Mouse (Mus musculus): Measurements from ENCODE around the gene 4931440F15Rik. TPM values are rescaled to one million over a fixed set of nuclear protein-coding genes. Genes with fewer than 3 reads are reported as not detected.
"Not testable (repeated sequence)": the region's sequence is repeated elsewhere in the genome, so short reads cannot be mapped to it uniquely, and the experiment has no call there.

The 4931440F15Rik gene
- total RNA-seq (2021) = 1 to 10 TPM; 2.0 to 2.1 TPM
- long read RNA-seq, experiment 1, partial matches to known transcripts = 0 of 2 reads
- long read RNA-seq, experiment 1, other reads (novel, unspliced or antisense) = 0 of 2 reads
- long read RNA-seq, experiment 2 = 0 reads

- DNase-seq (ENCODE audit: low spot score in 2 of 2) = peak in 1 of 2 experiments; percentile 34
Measured at GRCm38 (mm10) chr11:29825271-29825718, at the start of gene 4931440F15Rik. Gene 4931440F15Rik (minus strand): TSS chr11:29825668.

DNA sequence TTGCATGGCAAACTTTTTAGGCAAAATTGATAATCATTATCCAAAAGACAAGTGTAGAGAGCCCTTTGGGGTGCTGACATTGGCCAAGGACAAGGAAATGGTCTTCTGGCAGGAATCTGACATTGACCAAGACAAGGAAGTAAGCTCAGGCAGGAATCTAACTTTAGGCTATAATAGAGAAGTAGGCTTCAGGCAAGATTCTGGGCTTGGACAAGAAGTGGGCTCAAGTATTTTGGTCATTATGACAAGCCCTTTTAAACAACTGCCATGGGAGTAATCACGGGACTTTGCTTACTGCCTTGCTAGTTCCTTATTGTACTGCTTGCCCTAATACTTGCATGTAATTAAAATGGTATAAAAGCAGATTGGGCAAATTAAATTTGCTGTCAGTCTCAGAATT lies 49.3 kb upstream of the 4931440F15Rik start:
- not testable (repeated sequence) for DNase-seq (ENCODE audit: low spot score in 2 of 2)

DNA sequence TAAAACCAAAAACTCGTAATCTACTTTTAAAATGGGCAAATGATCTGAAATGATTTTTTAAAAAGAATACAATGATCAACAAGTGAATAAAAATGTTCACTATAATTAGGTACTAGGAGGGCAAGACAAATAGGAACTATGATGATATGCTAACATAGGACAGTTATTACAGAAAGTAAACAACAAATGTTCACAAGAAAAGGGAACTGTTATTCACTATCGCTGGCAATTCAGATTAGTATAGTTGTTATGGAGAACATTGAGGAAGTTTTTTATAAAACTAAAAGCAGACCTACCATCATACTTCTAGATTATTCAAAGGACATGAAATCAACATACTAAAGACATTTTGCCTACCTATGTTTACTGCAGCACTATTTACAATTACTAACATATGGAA lies 44.7 kb upstream of the 4931440F15Rik start:
- no peak for DNase-seq (ENCODE audit: low spot score in 2 of 2)

- DNase-seq (ENCODE audit: low spot score in 2 of 2) = no peak
Measured at GRCm38 (mm10) chr11:29864269-29864668, 38.8 kb upstream of the 4931440F15Rik start.

- DNase-seq (ENCODE audit: low spot score in 2 of 2) = peak; percentile 40 to 61
Measured at GRCm38 (mm10) chr11:29861750-29862397, 36.4 kb upstream of the 4931440F15Rik start.

DNA sequence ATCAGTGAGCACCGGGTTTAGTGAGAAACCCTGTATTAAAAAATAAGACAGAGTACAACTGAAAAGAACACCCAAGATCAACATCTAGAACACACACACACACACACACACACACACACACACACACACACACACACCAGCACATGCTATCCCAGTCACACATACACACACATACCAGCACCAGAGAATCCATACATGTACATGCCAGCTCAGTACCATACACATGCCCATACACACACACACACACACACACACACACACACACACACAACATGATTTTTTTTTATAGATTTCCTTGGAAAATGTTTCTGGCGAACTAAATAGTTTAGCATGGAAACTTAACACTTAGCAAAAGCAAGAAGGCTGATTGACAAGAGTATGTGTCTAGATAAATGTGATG lies 35.6 kb upstream of the 4931440F15Rik start:
- no peak for DNase-seq (ENCODE audit: low spot score in 2 of 2)

DNA sequence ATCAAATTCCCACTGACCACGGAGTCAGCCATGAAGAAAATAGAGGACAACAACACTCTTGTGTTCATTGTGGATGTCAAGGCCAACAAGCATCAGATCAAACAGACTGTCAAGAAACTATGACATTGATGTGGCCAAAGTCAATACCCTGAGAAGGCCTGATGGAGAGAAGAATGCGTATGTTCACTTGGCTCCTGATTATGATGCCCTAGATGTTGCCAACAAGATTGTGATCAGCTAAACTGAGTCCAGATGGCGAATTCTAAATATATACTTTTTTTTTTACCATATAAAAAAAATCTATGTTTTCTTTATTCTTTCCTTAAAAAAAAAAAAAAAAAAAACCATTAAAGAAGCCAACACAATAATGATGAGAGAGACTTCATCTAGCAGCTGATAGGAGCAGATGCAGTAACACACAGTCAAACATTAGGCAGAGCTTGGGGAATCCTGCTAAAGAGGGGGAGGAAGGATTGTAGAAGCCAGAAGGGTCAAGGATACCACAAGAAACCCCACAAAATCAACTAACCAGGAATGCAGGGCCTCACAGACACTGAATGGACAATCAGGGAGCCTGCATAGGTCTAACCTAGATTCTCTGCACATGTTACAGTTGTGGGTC lies 15.2 kb upstream of the 4931440F15Rik start:
- DNase-seq (ENCODE audit: low spot score in 2 of 2) = no peak

GRCm38 (mm10) chr11:29839781-29840180 lies 14.3 kb upstream of the 4931440F15Rik start:
- no peak for DNase-seq (ENCODE audit: low spot score in 2 of 2)

DNA sequence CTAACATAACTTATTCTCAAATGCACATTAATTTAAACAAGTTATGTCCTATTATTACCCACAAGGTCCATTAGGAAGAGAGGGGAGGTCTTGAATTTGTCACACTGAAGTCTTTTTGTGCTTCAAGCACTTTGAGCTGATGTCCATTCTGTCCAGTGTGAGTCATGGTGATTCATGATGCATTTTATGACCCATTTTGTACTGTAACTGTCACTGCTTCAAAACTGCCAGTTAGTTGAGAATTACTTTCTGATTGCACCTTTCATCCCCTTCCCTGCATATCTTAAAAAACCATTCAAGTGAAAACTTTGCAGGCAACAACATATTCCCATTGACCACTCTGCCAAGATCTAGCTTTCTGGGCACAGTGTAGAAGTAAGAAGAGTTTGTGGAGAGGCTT lies 11.6 kb upstream of the 4931440F15Rik start:
- no peak for DNase-seq (ENCODE audit: low spot score in 2 of 2)

- DNase-seq (ENCODE audit: low spot score in 2 of 2) = no peak
Measured at GRCm38 (mm10) chr11:29827729-29828128, 2.3 kb upstream of the 4931440F15Rik start.

- DNase-seq (ENCODE audit: low spot score in 2 of 2) = no peak
Measured at GRCm38 (mm10) chr11:29826001-29826400, 533 bp upstream of the 4931440F15Rik start.

GRCm38 (mm10) chr11:29824474-29825270 lies 796 bp downstream of the 4931440F15Rik start:
- DNase-seq (ENCODE audit: low spot score in 2 of 2) = not testable (repeated sequence)

- no peak for DNase-seq (ENCODE audit: low spot score in 2 of 2)
Measured at GRCm38 (mm10) chr11:29823141-29823540, 2.3 kb downstream of the 4931440F15Rik start.

GRCm38 (mm10) chr11:29815670-29816069 lies 9.8 kb downstream of the 4931440F15Rik start:
- DNase-seq (ENCODE audit: low spot score in 2 of 2) = no peak

DNA sequence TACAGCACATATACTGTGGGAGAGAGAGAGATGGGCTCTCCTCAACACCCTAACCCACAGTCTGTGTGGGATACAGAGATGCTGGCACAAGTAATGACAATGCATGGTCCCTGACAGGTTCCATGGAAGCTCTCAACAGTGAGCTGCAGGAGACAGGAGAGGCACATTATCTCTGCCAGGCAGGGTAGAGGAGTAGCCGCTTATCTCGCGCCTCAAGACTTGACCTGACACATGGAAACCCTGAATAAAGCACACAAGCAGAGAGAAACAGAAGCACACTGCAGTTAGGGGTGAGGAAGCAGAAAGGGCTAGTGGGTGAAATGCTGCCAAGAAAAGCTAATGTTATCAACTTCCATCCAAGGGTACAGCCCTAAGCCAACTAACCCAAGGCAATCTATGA lies 10.2 kb downstream of the 4931440F15Rik start:
- DNase-seq (ENCODE audit: low spot score in 2 of 2) = no peak

DNA sequence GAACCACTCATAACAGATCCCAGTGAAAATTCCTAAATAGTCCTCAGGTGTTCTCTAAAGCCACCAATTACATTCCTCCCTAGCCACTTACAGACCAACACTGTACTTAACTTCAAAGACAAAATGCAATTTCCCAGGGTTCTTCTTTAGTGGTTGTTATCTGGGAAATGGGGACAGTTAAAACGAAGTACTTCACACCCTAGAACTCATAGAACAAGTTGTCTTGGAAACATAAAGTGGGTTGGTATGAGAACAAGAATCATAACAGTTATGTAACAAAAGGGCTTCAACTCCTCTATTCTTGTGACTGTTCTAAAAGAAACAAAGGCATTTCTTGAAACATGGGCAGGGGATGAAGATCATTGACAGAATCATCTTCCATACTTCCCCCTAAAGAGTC lies 12.2 kb downstream of the 4931440F15Rik start:
- DNase-seq (ENCODE audit: low spot score in 2 of 2) = no peak

- no peak for DNase-seq (ENCODE audit: low spot score in 2 of 2)
Measured at GRCm38 (mm10) chr11:29812475-29812874, 13.0 kb downstream of the 4931440F15Rik start.

GRCm38 (mm10) chr11:29810324-29810723 lies 15.1 kb downstream of the 4931440F15Rik start:
- DNase-seq (ENCODE audit: low spot score in 2 of 2) = no peak

DNA sequence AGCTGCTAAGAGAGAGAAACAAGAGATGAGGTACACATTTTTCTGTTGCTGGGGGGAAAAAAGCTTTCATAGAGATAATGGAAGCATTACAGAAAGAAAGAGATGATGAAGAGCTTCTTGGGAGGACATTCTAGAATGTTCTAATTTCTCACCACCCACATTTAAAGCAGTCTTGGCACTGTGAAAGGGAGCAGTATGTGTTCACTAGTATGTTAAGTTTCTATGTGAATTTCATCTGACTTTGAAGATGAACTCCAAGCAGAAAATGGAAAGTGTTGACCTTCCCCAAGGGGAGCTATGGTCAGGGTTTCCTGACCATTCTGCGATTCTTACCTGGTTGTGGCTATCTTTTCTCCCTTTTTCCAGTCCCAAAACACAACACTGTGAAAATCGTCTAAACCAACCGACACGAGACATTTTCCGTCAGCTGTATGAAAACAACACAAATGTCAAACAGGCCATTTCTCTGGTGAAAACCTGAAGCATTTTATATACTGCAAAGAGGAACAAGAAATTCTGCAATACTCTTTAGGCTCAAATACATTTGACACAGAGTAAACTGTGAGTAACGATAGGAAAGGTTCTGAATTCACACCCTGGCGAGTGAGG lies 16.4 kb downstream of the 4931440F15Rik start:
- DNase-seq (ENCODE audit: low spot score in 2 of 2) = no peak

- DNase-seq (ENCODE audit: low spot score in 2 of 2) = peak in 1 of 2 experiments; percentile 29
Measured at GRCm38 (mm10) chr11:29808173-29808980, 17.1 kb downstream of the 4931440F15Rik start.
